Mouse (Mus musculus) CH12.LX (cell line): ENCODE measurements around the gene Macrod1. TPM values are rescaled to one million over a fixed set of nuclear protein-coding genes. Genes with fewer than 3 reads are reported as not detected.

ENCODE experiments used
- DNase-seq: peaks from one replicate; pipeline ENCODE4 v3.0.0-alpha.2; 2013; ENCODE audit errors: extremely low read depth
- H3K27ac ChIP-seq: 2 replicates; pipeline ENCODE4 v1.5.1; 2012; ENCODE audit warnings: low read depth, mild to moderate bottlenecking, control low read depth, moderate library complexity; ENCODE audit not compliant: insufficient read depth
- H3K27me3 ChIP-seq: replicated peaks from 2 replicates; pipeline ENCODE3; 2012; ENCODE audit warnings: inconsistent platforms
- H3K36me3 ChIP-seq, 2 experiments: replicated peaks in 1 of 2; 2 replicates each; pipeline versions ENCODE3 to v1.6.1; 2012; ENCODE audit warnings: inconsistent platforms in 1 of 2, low read length in 1 of 2, mild to moderate bottlenecking in 1 of 2, mixed read lengths in 1 of 2, moderate library complexity in 1 of 2; ENCODE audit not compliant: control insufficient read depth in 1 of 2, insufficient read depth in 1 of 2
- H3K4me1 ChIP-seq, 2 experiments: 2 replicates each; pipeline ENCODE4 v1.6.1; 2012; ENCODE audit warnings: inconsistent platforms in 1 of 2, moderate library complexity in 1 of 2; ENCODE audit not compliant: insufficient read depth in 2 of 2, control insufficient read depth in 1 of 2
- H3K4me2 ChIP-seq: 2 replicates; pipeline ENCODE4 v1.6.1; 2012; ENCODE audit warnings: low read depth, mild to moderate bottlenecking, control low read depth; ENCODE audit not compliant: poor library complexity, insufficient read depth, severe bottlenecking
- H3K4me3 ChIP-seq, 3 experiments: fragments of 150-350 bp in 1 of 3; sonication (generic) in 1 of 3; replicated peaks in 1 of 3; 2 replicates each; pipeline versions ENCODE3 to v1.5.1; 2011 to 2012; ENCODE audit warnings: low read depth in 2 of 3, low read length in 2 of 3, mild to moderate bottlenecking in 2 of 3, moderate library complexity in 2 of 3, control low read depth in 1 of 3, improper control_type of control experiment in 1 of 3, inconsistent platforms in 1 of 3, mixed read lengths in 1 of 3; ENCODE audit not compliant: poor library complexity in 1 of 3
- H3K79me2 ChIP-seq: replicated peaks from 2 replicates; pipeline ENCODE4 v1.6.1; 2012; ENCODE audit warnings: mild to moderate bottlenecking, moderate library complexity; ENCODE audit not compliant: control insufficient read depth, poor library complexity, insufficient read depth, severe bottlenecking; ENCODE audit errors: extremely low read depth
- H3K9ac ChIP-seq: 2 replicates; pipeline ENCODE4 v1.6.1; 2012; ENCODE audit warnings: low read depth, mild to moderate bottlenecking, control low read depth, moderate library complexity; ENCODE audit not compliant: insufficient read depth
- H3K9me3 ChIP-seq: replicated peaks from 2 replicates; pipeline ENCODE3; 2012; ENCODE audit warnings: low read length, inconsistent platforms, mixed read lengths
- E2F4 ChIP-seq: IDR thresholded peaks from 2 replicates; pipeline ENCODE4 v1.6.1; 2011; ENCODE audit warnings: low read depth, low read length, improper control_type of control experiment; ENCODE audit not compliant: insufficient replicate concordance
- EP300 ChIP-seq: IDR thresholded peaks from 2 replicates; pipeline ENCODE4 v1.6.1; 2011; ENCODE audit warnings: low read length, improper control_type of control experiment
- GABPA ChIP-seq: IDR thresholded peaks from 2 replicates; pipeline ENCODE4 v1.6.1; 2012; ENCODE audit warnings: low read depth, low read length, improper control_type of control experiment, inconsistent platforms; ENCODE audit not compliant: insufficient replicate concordance
- HCFC1 ChIP-seq: IDR thresholded peaks from 2 replicates; pipeline ENCODE4 v1.6.1; 2012; ENCODE audit warnings: low read depth, mild to moderate bottlenecking, inconsistent platforms, low read length, improper control_type of control experiment
- IRF4 ChIP-seq: IDR thresholded peaks from 2 replicates; pipeline ENCODE4 v1.6.1; 2014; ENCODE audit warnings: low read depth, mild to moderate bottlenecking, inconsistent platforms, low read length, improper control_type of control experiment
- JUN ChIP-seq: IDR thresholded peaks from 2 replicates; pipeline ENCODE4 v1.6.1; 2011; ENCODE audit warnings: low read depth, mild to moderate bottlenecking, low read length, improper control_type of control experiment, moderate library complexity; ENCODE audit not compliant: insufficient read depth
- JUND ChIP-seq: conservative IDR thresholded peaks from 2 replicates; pipeline ENCODE4 v1.6.1; 2011; ENCODE audit warnings: low read depth, low read length, improper control_type of control experiment
- MAFK ChIP-seq: IDR thresholded peaks from 2 replicates; pipeline ENCODE4 v1.6.1; 2011; ENCODE audit warnings: low read length, improper control_type of control experiment; ENCODE audit not compliant: insufficient replicate concordance
- MAX ChIP-seq: IDR thresholded peaks from 2 replicates; pipeline ENCODE4 v1.6.1; 2011; ENCODE audit warnings: low read length, improper control_type of control experiment
- MAZ ChIP-seq: IDR thresholded peaks from 2 replicates; pipeline ENCODE4 v1.6.1; 2012; ENCODE audit warnings: low read depth, mild to moderate bottlenecking, inconsistent platforms, low read length, improper control_type of control experiment, moderate library complexity
- MEF2A ChIP-seq: IDR thresholded peaks from 2 replicates; pipeline ENCODE4 v1.6.1; 2014; ENCODE audit warnings: low read depth, mild to moderate bottlenecking, inconsistent platforms, low read length, improper control_type of control experiment, borderline replicate concordance
- MXI1 ChIP-seq: IDR thresholded peaks from 2 replicates; pipeline ENCODE4 v1.6.1; 2011; ENCODE audit warnings: mild to moderate bottlenecking, low read depth, low read length, improper control_type of control experiment
- PAX5 ChIP-seq: IDR thresholded peaks from 2 replicates; pipeline ENCODE4 v1.6.1; 2012; ENCODE audit warnings: low read length, inconsistent platforms, mixed read lengths
- POLR2A ChIP-seq: IDR thresholded peaks from 2 replicates; pipeline ENCODE4 v1.6.1; 2011; ENCODE audit warnings: low read depth, mild to moderate bottlenecking, improper control_type of control experiment, low read length
- RAD21 ChIP-seq: IDR thresholded peaks from 2 replicates; pipeline ENCODE4 v1.6.1; 2011; ENCODE audit warnings: low read depth, mild to moderate bottlenecking, low read length, improper control_type of control experiment, moderate library complexity
- SIN3A ChIP-seq: IDR thresholded peaks from 2 replicates; pipeline ENCODE4 v1.6.1; 2012; ENCODE audit warnings: low read length, improper control_type of control experiment, inconsistent platforms
- SMC3 ChIP-seq: IDR thresholded peaks from 2 replicates; pipeline ENCODE4 v1.6.1; 2011; ENCODE audit warnings: low read depth, low read length, improper control_type of control experiment
- TCF12 ChIP-seq: IDR thresholded peaks from 2 replicates; pipeline ENCODE4 v1.6.1; 2014; ENCODE audit warnings: low read depth, mild to moderate bottlenecking, inconsistent platforms, low read length, improper control_type of control experiment
- UBTF ChIP-seq: IDR thresholded peaks from 2 replicates; pipeline ENCODE4 v1.6.1; 2012; ENCODE audit warnings: low read depth, mild to moderate bottlenecking, inconsistent platforms, low read length, improper control_type of control experiment, moderate library complexity
- USF1 ChIP-seq: IDR thresholded peaks from 2 replicates; pipeline ENCODE4 v1.6.1; 2014; ENCODE audit warnings: low read depth, mild to moderate bottlenecking, inconsistent platforms, low read length, improper control_type of control experiment
- USF2 ChIP-seq: conservative IDR thresholded peaks from 2 replicates; pipeline ENCODE4 v1.6.1; 2011; ENCODE audit warnings: low read depth, low read length, improper control_type of control experiment
- ZKSCAN1 ChIP-seq: IDR thresholded peaks from 2 replicates; pipeline ENCODE4 v1.6.1; 2012; ENCODE audit warnings: low read depth, inconsistent platforms, low read length, improper control_type of control experiment, borderline replicate concordance
- ZMIZ1 ChIP-seq: IDR thresholded peaks from 2 replicates; pipeline ENCODE4 v1.6.1; 2012; ENCODE audit warnings: low read depth, mild to moderate bottlenecking, inconsistent platforms, low read length, improper control_type of control experiment
- ZNF384 ChIP-seq: IDR thresholded peaks from 2 replicates; pipeline ENCODE4 v1.6.1; 2012; ENCODE audit warnings: low read depth, low read length, improper control_type of control experiment, inconsistent platforms
- dilution Hi-C: fragments of 300-500 bp; cut with MboI; formaldehyde crosslinking; loops from 2 replicates; pipeline ENCODE4 v1.14.3; 2020; ENCODE audit warnings: low sequenced_read_pairs; ENCODE audit not compliant: extremely low pct_unique_long_range_greater_than_20kb, extremely low pct_ligation_motif_present
- in situ Hi-C: fragments of 300-500 bp; cut with MboI; formaldehyde crosslinking; loops from 3 replicates; pipeline ENCODE4 v1.14.3; 2019; ENCODE audit warnings: low sequenced_read_pairs, low pct_ligation_motif_present, low pct_unique_long_range_greater_than_20kb, mixed read lengths
- polyA plus RNA-seq: library from polyadenylated mRNA; unstranded; fragments of >175 nt; gene quantifications from 2 replicates; pipeline ENCODE4 v1.2.1, GENCODE M21; 2012; ENCODE audit warnings: low read depth; ENCODE audit not compliant: insufficient read length
- total RNA-seq, 2 experiments: library from RNA; depleted of rRNA; stranded (reverse); fragments of 300-350 nt in 1 of 2; fragments of >200 nt in 1 of 2; gene quantifications; 2 replicates each; pipeline ENCODE4 v1.2.3; 2012 to 2014

Gene Macrod1
- total and polyA plus RNA-seq, 3 experiments, result 1.0 TPM; not detected in 2

DNA sequence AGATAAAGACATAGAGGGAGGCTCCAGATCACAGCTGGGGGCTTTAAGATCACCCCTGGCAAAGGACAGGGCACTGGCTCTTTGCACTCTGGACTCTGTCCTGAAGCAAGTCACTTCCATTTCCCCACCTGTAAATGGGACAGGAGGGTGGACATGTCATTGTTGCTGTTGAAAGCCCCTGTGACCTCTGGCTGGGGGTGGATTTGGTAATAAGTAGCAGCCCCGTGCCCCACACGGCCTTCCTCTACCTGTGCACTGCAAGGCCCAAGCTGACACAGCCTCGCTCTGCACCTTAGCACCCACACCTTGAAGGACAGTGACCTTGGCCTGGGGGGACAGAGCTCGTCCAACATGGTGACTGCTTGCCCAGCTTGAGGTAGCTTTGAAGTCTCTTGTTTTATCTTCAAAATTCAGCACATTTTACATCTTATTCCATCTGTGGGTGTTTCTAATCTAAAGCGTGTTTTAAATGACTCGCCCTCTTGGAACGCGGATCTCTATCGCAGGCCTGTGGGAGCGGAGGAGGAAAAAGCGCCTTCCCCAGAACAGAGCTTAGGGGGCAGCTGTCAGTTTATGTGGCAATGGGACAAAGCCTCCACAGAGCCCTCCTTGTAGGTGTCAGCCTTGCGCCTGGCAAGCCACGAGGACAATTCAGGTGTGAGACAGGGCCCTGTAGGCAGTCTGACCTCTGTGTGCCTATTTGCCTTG lies 121.3 kb downstream of the Macrod1 start:
- no peak for DNase-seq
- Histone ChIP-seq H3K4me1 (no peaks in the 10 kb centered on the region), H3K27me3 (peaks cover 93% of the 10 kb centered on the region), H3K9ac (no peak overlapping the region), H3K36me3 (no peaks in the 10 kb centered on the region), H3K4me3 (no peak overlapping the region), H3K27ac (no peak overlapping the region), H3K9me3 (no peaks in the 10 kb centered on the region), H3K4me2 (no peak overlapping the region), H3K79me2 (no peaks in the 10 kb centered on the region)
- dilution Hi-C loops, result no loop called here
- TF ChIP-seq SMC3 (no peak), IRF4 (no peak), TCF12 (no peak), USF1 (no peak), UBTF (no peak)
- in situ Hi-C loops, result no loop called here

DNA sequence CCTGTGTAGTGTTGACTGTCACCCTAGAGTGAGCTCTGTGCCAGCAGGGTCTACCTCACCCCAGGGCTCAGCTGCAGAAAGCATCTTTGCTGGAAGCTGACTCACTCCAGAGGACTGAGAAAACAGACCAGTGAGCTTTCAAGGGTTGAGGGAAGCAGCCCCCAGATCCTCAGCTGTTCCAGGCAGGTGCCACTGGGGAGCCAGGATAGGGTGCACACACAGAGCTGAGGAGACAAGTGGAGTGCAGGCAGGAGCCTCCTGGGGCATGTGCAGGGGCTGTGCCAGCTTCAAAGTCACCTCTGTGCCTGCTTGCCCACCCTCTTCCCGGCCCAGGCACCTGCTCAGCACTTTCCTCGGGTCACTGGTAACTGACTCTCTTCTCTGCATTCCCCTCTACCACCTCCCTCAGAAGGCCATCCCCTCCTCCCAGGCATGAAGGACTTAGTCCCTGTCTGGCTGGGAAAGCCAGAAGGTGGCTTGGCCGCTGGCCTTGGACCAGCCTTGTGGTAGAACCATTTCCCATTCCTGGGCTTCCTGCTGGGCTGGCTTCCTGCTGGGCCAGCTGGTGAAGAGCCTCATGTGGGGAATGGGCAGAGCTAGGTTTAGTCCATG lies 122.3 kb downstream of the Macrod1 start:
- dilution Hi-C loops, result no loop called here
- no peaks in the 10 kb centered on the region for H3K79me2 ChIP-seq
- H3K27ac ChIP-seq, result no peak overlapping the region

DNA sequence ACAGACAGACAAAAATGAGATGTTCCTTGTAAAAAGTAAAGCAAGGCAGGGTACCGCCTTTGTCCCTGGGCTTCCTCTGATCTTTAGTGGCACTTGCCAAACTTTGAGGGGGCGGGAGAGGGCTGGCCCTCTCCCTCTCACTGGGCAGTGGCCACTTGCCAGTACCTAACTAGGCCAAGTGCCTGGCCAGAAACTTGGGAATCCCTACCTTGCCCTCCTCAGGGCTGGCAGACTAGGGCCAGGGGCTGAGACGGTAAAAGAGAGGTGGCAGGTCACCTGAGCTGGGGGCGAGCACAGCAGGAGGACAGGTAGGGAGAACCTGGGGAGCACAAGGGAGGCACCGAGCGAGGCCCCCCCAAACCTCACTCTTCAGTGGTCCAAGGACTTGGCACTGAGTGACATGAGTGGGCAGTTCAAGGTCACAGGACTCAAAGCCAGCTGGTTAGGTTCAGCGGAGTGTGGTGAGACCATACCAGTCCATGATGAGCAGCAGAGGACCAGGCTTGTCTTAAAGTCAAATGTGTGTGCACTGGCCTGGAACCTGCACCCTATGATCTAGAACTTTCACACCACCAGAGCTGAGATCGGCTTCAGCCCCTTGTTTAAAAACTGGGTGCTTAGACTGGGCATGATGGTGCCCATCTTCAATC lies 124.3 kb downstream of the Macrod1 start:
- in situ Hi-C loops, result no loop called here
- Histone ChIP-seq H3K4me3 (no peak overlapping the region), H3K4me2 (no peak overlapping the region), H3K36me3 (no peaks in the 10 kb centered on the region), H3K4me1 (no peaks in the 10 kb centered on the region), H3K9me3 (no peaks in the 10 kb centered on the region), H3K79me2 (no peaks in the 10 kb centered on the region), H3K9ac (no peak overlapping the region), H3K27me3 (peaks cover 91% of the 10 kb centered on the region), H3K27ac (no peak overlapping the region)
- no peak for DNase-seq
- dilution Hi-C loops, result no loop called here
- TF ChIP-seq JUN, result no peak
- no peak for TF ChIP-seq HCFC1
- TF ChIP-seq ZKSCAN1, result no peak
- TF ChIP-seq MXI1, result no peak
- no peak for TF ChIP-seq MAX
- TF ChIP-seq ZMIZ1, result no peak
- no peak for TF ChIP-seq EP300
- no peak for TF ChIP-seq USF2
- TF ChIP-seq MEF2A, result no peak
- TF ChIP-seq UBTF, result no peak
- TF ChIP-seq JUND, result no peak
- no peak for TF ChIP-seq SIN3A
- TF ChIP-seq PAX5, result no peak
- no peak for TF ChIP-seq MAFK
- no peak for TF ChIP-seq E2F4
- TF ChIP-seq ZNF384, result no peak
- no peak for TF ChIP-seq GABPA

More for the DNA sequence above, 122.3 kb downstream of the Macrod1 start:
- Histone ChIP-seq H3K9ac (no peak overlapping the region), H3K36me3 (no peaks in the 10 kb centered on the region), H3K9me3 (no peaks in the 10 kb centered on the region), H3K4me3 (no peak overlapping the region), H3K4me1 (no peaks in the 10 kb centered on the region), H3K27me3 (peaks cover 93% of the 10 kb centered on the region), H3K4me2 (no peak overlapping the region)
- DNase-seq, result no peak
- in situ Hi-C loops, result no loop called here
- TF ChIP-seq EP300 (no peak), MAZ (no peak), ZNF384 (no peak), ZKSCAN1 (no peak), POLR2A (no peak), PAX5 (no peak), RAD21 (no peak)
